Mouse (Mus musculus) midbrain, embryonic 14.5 days (tissue): Measurements from ENCODE around the gene P2ry1. TPM values are rescaled to one million over a fixed set of nuclear protein-coding genes. Genes with fewer than 3 reads are reported as not detected.

Experiments used
- ATAC-seq: fragments of 200-750 bp; cut with Nextera tagmentation; 2 replicates; pipeline ENCODE4 v1.8.0; 2017; ENCODE audit warnings: moderate number of reproducible peaks, moderate library complexity; ENCODE audit not compliant: low FRiP score, low TSS enrichment
- DNase-seq: peaks from one replicate; pipeline ENCODE4 v3.0.0-alpha.2; 2015
- H3K27ac ChIP-seq: fragments of 300-500 bp; sonication (generic); replicated peaks from 2 replicates; pipeline ENCODE4 v1.5.1; 2014; ENCODE audit warnings: mild to moderate bottlenecking, low read depth, low read length, moderate library complexity
- H3K27me3 ChIP-seq: fragments of 300-500 bp; sonication (generic); 2 replicates; pipeline ENCODE4 v1.6.1; 2014; ENCODE audit warnings: low read length, control low read depth, mixed read lengths; ENCODE audit not compliant: control insufficient read depth, insufficient read depth
- H3K36me3 ChIP-seq: fragments of 300-500 bp; sonication (generic); 2 replicates; pipeline ENCODE4 v1.6.1; 2014; ENCODE audit warnings: low read length, control low read depth; ENCODE audit not compliant: control insufficient read depth, insufficient read depth
- H3K4me1 ChIP-seq: fragments of 300-500 bp; sonication (generic); 2 replicates; pipeline ENCODE4 v1.6.1; 2014; ENCODE audit warnings: mild to moderate bottlenecking, antibody characterized with exemption, low read length, control low read depth; ENCODE audit not compliant: control insufficient read depth, insufficient read depth
- H3K4me2 ChIP-seq: fragments of 300-500 bp; sonication (generic); 2 replicates; pipeline ENCODE4 v1.6.1; 2014; ENCODE audit warnings: mild to moderate bottlenecking, low read length, moderate library complexity
- H3K4me3 ChIP-seq: fragments of 300-500 bp; sonication (generic); replicated peaks from 2 replicates; pipeline ENCODE4 v1.5.1; 2014; ENCODE audit warnings: low read depth, low read length
- H3K9ac ChIP-seq: fragments of 300-500 bp; sonication (generic); replicated peaks from 2 replicates; pipeline ENCODE4 v1.6.1; 2014; ENCODE audit warnings: mild to moderate bottlenecking, low read length, moderate library complexity
- H3K9me3 ChIP-seq: fragments of 300-500 bp; sonication (generic); 2 replicates; pipeline ENCODE4 v1.6.1; 2016; ENCODE audit warnings: low read length, control low read depth, mixed read lengths; ENCODE audit not compliant: control insufficient read depth
- WGBS: fragments of 180-500 bp; shearing (Covaris S2); extraction: QIAGEN DNeasy Blood & Tissue Kit; methylation state at CpG from one replicate; pipeline ENCODE4 v1.1.7; 2014; 5-methylcytosine and 5-hydroxymethylcytosine counted together
- polyA plus RNA-seq: library from polyadenylated mRNA; unstranded; fragments of >200 nt; fragmentation: Nextera tagmentation; extraction: Ambion mirVana; gene quantifications from 2 replicates; pipeline ENCODE4 v1.2.1, GENCODE M21; 2014

P2ry1 gene
- polyA plus RNA-seq, 1 experiment from 2014 or later, result 3.5 TPM

DNA sequence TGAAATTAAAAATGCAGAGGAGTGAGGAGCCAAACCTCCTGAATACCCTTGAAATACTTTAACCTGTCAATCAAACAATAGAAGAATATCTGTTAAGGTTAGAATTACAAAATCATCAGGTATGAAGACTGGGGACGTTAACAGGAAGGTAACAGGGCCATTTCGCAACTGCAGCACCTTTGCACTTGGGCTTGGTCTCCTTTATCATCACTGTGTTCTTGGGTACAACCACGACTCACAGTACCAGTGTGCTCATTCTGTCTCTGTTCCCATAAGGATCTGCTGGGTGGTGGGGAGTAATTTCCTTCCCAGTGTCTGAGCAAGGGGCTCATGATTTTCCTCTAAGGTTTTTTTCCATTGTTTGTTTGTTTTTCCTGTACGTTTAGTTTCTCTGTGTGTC is 1.8 kb upstream of the P2ry1 start:
- no peaks in the 10 kb centered on the region for H3K9me3 ChIP-seq
- ATAC-seq, result no peak
- WGBS, result 79% methylated on average over 4 of the region's 4 CpGs
- no peak overlapping the region for H3K9ac ChIP-seq
- no peak overlapping the region for H3K4me3 ChIP-seq
- no peak overlapping the region for H3K4me2 ChIP-seq
- 0 out of 2 replicates have a peak, but pooled peaks cover 4% of the 10 kb centered on the region for H3K4me1 ChIP-seq
- DNase-seq, result no peak
- H3K27me3 ChIP-seq, result peaks cover 19% of the 10 kb centered on the region; the same call in 1 of the 2 replicates
- H3K27ac ChIP-seq, result no peak overlapping the region
- H3K36me3 ChIP-seq, result no peaks in the 10 kb centered on the region

DNA sequence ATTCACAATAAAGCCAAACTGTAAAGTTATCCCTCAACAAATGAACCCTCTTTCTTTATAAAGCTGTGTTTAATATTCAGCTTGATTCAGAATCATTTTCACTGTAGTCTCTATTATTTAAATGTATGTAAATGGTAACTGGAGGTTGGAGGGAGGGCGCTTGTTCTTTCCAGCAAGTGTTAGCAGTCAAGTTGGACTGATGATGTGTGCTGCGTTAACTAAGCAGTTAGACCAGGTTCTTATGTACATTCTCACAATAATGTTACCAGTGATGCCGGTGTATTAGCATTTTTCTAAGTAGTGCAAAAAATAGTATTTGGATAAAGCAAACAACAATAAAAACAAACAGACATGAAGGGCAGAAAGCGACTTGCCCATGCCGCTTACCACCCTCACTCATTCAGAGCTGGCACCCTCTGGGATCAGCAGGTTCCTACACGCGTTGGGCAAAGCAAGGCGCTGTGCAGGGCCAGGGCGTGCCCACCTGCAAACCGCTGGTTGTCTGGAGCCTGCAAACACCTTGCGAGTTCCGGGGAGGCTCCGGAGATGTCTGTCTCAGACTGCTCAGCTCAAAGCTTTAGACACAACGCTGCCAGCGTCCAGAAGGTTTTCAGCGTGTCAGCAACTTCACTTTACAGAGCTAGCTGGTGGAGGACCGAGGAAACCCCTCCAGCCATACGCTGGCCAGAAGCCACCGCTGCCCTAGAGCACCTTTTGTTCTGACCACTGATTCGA is 576 bp upstream of the P2ry1 start:
- Histone ChIP-seq H3K27ac (no peak overlapping the region), H3K4me1 (0 out of 2 replicates have a peak, but pooled peaks cover 4% of the 10 kb centered on the region), H3K27me3 (peaks cover 19% of the 10 kb centered on the region; the same call in 1 of the 2 replicates), H3K36me3 (no peaks in the 10 kb centered on the region), H3K9ac (peak overlapping the region; percentile 65), H3K4me3 (peak overlapping the region; percentile 71), H3K9me3 (no peaks in the 10 kb centered on the region), H3K4me2 (peak overlapping the region; percentile 99)
- peak; percentile 64 for DNase-seq
- WGBS, result 4% methylated on average over 20 of the region's 20 CpGs
- ATAC-seq, result peak; percentile 59

DNA sequence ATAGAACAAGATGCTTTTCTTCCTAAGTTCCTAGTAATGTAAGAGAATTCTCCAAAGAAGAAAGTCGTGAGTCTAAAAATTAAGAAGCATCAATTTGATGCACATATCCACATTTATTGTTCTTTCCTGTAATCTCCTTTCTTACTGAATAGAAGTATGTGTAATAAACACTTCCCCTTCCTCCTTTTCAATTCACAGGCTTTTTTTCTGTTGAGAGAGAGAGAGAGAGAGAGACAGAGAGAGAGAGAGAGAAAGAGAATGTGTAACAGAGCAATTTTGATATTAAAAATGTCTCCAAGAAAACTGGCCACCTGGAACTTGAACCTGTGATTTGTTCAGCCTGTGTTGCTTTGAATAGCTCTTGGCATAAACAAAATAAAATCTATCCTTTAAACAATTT is 2.0 kb downstream of the P2ry1 start:
- DNase-seq, result no peak
- Histone ChIP-seq H3K4me2 (no peak overlapping the region; the same call in 1 of the 2 replicates), H3K4me1 (0 out of 2 replicates have a peak, but pooled peaks cover 4% of the 10 kb centered on the region), H3K9me3 (no peaks in the 10 kb centered on the region), H3K4me3 (no peak overlapping the region), H3K27ac (no peak overlapping the region), H3K9ac (no peak overlapping the region), H3K27me3 (peaks cover 19% of the 10 kb centered on the region; the same call in 1 of the 2 replicates), H3K36me3 (no peaks in the 10 kb centered on the region)
- ATAC-seq, result no peak
- 81% methylated on average over 1 of the region's 1 CpGs for WGBS

DNA sequence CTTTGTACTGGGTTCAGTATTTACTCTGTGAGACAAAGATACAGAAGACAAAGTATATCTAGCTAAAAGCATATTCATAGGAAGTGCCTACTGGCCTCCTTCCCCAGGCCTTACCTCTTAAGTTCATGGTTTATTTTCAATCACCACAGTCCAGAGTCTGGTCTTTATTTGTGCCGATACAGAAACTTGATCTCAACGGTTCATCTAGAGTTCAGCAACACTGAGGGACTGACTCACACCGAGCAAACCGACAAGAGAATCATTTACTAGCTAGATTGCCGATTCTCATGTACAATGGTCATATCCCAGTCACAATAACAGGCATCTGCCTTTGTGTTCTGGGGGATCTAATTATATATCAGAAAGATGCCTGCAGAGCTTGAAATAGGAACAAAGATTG is 9.1 kb downstream of the P2ry1 start:
- no peak for ATAC-seq
- WGBS, result 69% methylated on average over 5 of the region's 5 CpGs
- no peak for DNase-seq

DNA sequence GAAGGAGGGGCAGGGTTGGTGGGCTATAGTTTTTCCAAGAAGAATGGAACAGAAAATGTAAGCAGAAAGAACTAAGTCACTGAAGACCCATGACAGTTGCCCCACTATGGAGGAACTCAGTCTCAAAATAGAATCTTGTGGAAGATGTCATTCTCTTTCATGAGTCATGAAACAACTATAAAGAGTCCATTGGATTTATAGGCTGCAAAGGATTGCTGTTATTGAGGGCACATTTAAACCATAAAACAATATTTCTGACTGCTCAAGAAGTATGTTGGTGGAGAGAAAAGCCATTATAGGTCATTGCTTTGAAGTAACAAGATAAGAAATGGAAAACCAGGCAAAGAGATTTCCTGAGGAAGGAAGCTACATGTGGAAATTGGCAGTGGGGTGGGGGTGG is 10.0 kb downstream of the P2ry1 start:
- H3K27ac ChIP-seq, result no peak overlapping the region

More for the DNA sequence above, 9.1 kb downstream of the P2ry1 start:
- no peak overlapping the region for H3K4me3 ChIP-seq
- no peak overlapping the region for H3K9ac ChIP-seq
- H3K9me3 ChIP-seq, result no peaks in the 10 kb centered on the region
- H3K27me3 ChIP-seq, result no peaks in the 10 kb centered on the region
- H3K36me3 ChIP-seq, result no peaks in the 10 kb centered on the region
- H3K27ac ChIP-seq, result no peak overlapping the region
- H3K4me1 ChIP-seq, result no peaks in the 10 kb centered on the region
- H3K4me2 ChIP-seq, result no peak overlapping the region

DNA sequence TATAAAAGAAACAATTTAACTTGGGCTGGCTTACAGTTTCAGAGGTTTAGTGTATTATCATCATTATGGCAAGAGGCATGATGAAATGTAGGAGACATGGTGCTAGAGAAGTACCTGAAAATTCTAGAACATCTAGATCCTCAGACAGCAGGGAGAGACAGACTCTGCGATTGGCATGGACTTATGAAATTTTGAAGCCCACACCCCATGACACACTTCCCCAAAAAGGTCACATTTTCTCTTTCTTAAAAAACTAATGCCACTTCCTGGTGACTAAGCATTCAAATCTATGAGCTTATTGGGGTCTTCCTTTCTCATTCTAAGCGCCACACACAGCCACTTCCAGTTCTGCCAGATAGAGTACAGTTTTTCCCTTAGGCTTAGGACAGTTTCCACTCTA is 14.1 kb downstream of the P2ry1 start:
- Histone ChIP-seq H3K36me3 (no peaks in the 10 kb centered on the region), H3K27me3 (no peaks in the 10 kb centered on the region), H3K27ac (no peak overlapping the region), H3K4me1 (no peaks in the 10 kb centered on the region), H3K9ac (no peak overlapping the region), H3K4me3 (no peak overlapping the region), H3K4me2 (no peak overlapping the region), H3K9me3 (no peaks in the 10 kb centered on the region)
- DNase-seq, result no peak
- 97% methylated on average over 2 of the region's 2 CpGs for WGBS
- no peak for ATAC-seq

More for the DNA sequence above, 10.0 kb downstream of the P2ry1 start:
- H3K27me3 ChIP-seq, result no peaks in the 10 kb centered on the region
- H3K9ac ChIP-seq, result no peak overlapping the region
- H3K9me3 ChIP-seq, result no peaks in the 10 kb centered on the region
- no peak overlapping the region for H3K4me2 ChIP-seq
- H3K4me1 ChIP-seq, result no peaks in the 10 kb centered on the region
- no peak for ATAC-seq
- no peak for DNase-seq
- H3K4me3 ChIP-seq, result no peak overlapping the region
- H3K36me3 ChIP-seq, result no peaks in the 10 kb centered on the region

DNA sequence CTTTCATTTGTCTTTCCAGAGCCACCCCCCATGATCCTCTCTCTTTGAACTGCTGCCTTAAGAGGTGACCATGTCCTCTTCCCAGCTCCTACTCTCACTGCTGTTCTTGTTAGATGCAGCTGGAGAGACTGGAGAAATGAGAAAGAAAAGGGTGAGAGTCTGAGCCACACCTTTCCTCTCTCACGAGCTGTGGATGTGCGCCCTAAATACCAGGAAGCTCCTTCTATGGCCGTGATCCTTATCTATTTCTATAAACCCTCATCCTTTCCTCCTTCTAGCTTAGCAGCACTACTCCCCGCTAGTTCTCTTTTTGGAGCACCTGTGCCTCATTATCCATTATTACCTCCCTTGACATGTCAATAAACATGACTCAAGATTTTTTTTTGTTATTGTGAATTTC is 29.5 kb downstream of the P2ry1 start:
- no peaks in the 10 kb centered on the region for H3K27me3 ChIP-seq
- H3K4me2 ChIP-seq, result no peak overlapping the region
- H3K27ac ChIP-seq, result no peak overlapping the region
- no peak overlapping the region for H3K9ac ChIP-seq
- DNase-seq (no peak), ATAC-seq (no peak; the same call in 1 of the 2 replicates)
- H3K4me1 ChIP-seq, result no peaks in the 10 kb centered on the region
- no peaks in the 10 kb centered on the region for H3K9me3 ChIP-seq
- H3K4me3 ChIP-seq, result no peak overlapping the region
- WGBS, result 92% methylated on average over 4 of the region's 4 CpGs
- H3K36me3 ChIP-seq, result no peaks in the 10 kb centered on the region

DNA sequence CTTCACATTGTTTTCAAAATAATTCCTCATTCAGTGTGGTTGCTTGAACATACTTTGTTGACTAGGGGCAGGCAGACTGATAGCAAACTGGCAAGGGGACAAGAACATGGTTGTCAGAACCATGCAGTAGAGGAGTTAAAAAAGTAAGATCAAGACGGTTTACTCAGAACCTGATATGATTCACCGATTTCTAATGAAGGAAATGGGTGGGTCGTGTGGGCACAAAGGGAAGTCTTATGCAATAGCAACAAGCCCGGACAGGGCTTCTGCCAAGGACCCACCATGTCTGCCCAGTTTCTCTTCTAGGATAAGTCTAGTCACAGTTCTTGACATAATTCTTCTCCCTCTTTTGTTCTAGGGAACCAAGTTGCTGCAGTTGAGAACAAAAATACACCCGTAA is 33.0 kb downstream of the P2ry1 start:
- H3K9ac ChIP-seq, result no peak overlapping the region
- H3K36me3 ChIP-seq, result no peaks in the 10 kb centered on the region
- WGBS, result 84% methylated on average over 5 of the region's 5 CpGs
- H3K9me3 ChIP-seq, result no peaks in the 10 kb centered on the region
- H3K27ac ChIP-seq, result no peak overlapping the region
- no peak overlapping the region for H3K4me2 ChIP-seq
- ATAC-seq (no peak), DNase-seq (no peak)
- H3K4me3 ChIP-seq, result no peak overlapping the region
- H3K4me1 ChIP-seq, result no peaks in the 10 kb centered on the region
- no peaks in the 10 kb centered on the region for H3K27me3 ChIP-seq

DNA sequence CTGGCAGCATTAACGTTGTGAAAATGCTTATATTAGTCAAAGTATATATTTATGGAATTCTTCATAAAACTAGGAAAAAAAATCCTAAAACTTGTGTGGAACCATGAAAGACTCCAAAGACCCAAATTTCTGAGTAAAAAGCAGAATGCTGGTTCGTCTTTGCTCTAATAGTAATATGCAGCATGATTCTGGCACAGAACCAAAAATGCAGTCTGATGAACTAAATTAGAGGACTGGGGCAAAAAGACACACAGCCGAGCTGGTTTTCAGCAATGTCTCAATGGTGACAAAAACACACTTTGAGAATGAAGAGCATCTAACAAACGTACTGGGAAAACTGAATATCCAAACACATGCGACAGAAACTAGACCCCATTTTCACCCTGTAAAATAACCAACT is 37.3 kb downstream of the P2ry1 start:
- Histone ChIP-seq H3K27me3 (no peaks in the 10 kb centered on the region), H3K4me3 (no peak overlapping the region), H3K27ac (no peak overlapping the region), H3K9ac (no peak overlapping the region), H3K9me3 (no peaks in the 10 kb centered on the region), H3K4me2 (no peak overlapping the region), H3K36me3 (no peaks in the 10 kb centered on the region), H3K4me1 (no peaks in the 10 kb centered on the region)
- DNase-seq (peak; percentile 15), ATAC-seq (no peak)
- WGBS, result 71% methylated on average over 5 of the region's 5 CpGs
